Comparison of ENCODE assay signal across 25 mouse cellular contexts in genomic region chr3:86627008-86627743, GRCm38 (mm10).
A peak's percentile ranks its signal among the peaks of the same experiment; 100 is the strongest.
DNase-seq lines count a peak whose midpoint lies in the region; ATAC-seq and TF ChIP-seq lines count a peak whose summit lies in the region.
"Had no signal": no experiment of that assay in that cellular context is flagged by ENCODE, and none has a peak within 500 bp of the region (broad histone marks: within the 10 kb centered on the region; RNA-seq: fewer than 3 reads in every experiment).

No protein-coding gene starts in this region.

- 21% methylated on average over 4 of the region's 4 CpGs for WGBS in liver, embryonic 12.5 days (ENCODE audit: insufficient replicate concordance)
- 16% methylated on average over 4 of the region's 4 CpGs for WGBS in liver, embryonic 14.5 days (ENCODE audit: insufficient replicate concordance)

- H3K27me3 ChIP-seq in liver, embryonic 12.5 days (replicated peaks) = no peaks in the 10 kb centered on the region
- H3K27me3 ChIP-seq in liver, embryonic 14.5 days (ENCODE audit: control insufficient read depth, insufficient read depth, low read length) = no peaks in the 10 kb centered on the region
- H3K27me3 ChIP-seq: CH12.LX; embryonic facial prominence, embryonic 15.5 days; heart, embryonic 13.5 days; hindbrain, embryonic 12.5 days had no signal

- ATAC-seq in liver, embryonic 12.5 days = peak; percentile 83
- peak; percentile 75 for ATAC-seq in liver, embryonic 14.5 days (ENCODE audit: insufficient read depth)
- ATAC-seq in megakaryocyte-erythroid progenitor cell, adult 5-6 weeks (replicated peaks; ENCODE audit: low FRiP score, low TSS enrichment, poor library complexity, severe bottlenecking) = peak; percentile 62; the same call in 1 of the 2 replicates
- no peak for ATAC-seq in megakaryocyte, adult 5-6 weeks (ENCODE audit: poor library complexity, severe bottlenecking)
- ATAC-seq: forebrain, embryonic 14.5 days; hindbrain, embryonic 16.5 days had no signal

- no peaks in the 10 kb centered on the region for H3K9me3 ChIP-seq in liver, embryonic 12.5 days (replicated peaks)
- H3K9me3 ChIP-seq in liver, embryonic 14.5 days (ENCODE audit: control insufficient read depth, low read length) = no peaks in the 10 kb centered on the region
- H3K9me3 ChIP-seq: embryonic facial prominence, embryonic 15.5 days; forebrain, embryonic 10.5 days; heart, embryonic 13.5 days; hindbrain, embryonic 12.5 days had no signal

- peak overlapping the region; percentile 34 for H3K4me2 ChIP-seq in liver, embryonic 12.5 days
- no peak overlapping the region for H3K4me2 ChIP-seq in liver, embryonic 14.5 days (ENCODE audit: low read depth)
- H3K4me2 ChIP-seq: embryonic facial prominence, embryonic 15.5 days; heart, embryonic 13.5 days; hindbrain, embryonic 12.5 days had no signal

- H3K27ac ChIP-seq in liver, embryonic 12.5 days = peak overlapping the region; percentile 48; the same call in 1 of the 2 replicates
- no peak overlapping the region for H3K27ac ChIP-seq in liver, embryonic 14.5 days
- H3K27ac ChIP-seq: embryonic facial prominence, embryonic 15.5 days; forebrain, embryonic 10.5 days; gastrocnemius, adult 2 months; heart, embryonic 13.5 days; hindbrain, embryonic 12.5 days had no signal

- no peak for DNase-seq in liver
- peak; percentile 20 for DNase-seq in NIH3T3 (ENCODE audit: low read depth)
- DNase-seq in liver, embryonic 14.5 days (ENCODE audit: low read depth in 3 of 3, low spot score in 3 of 3) = peak in 1 of 3 experiments; percentile 24
- no peak for DNase-seq in adrenal gland, adult 8-10 months
- DNase-seq in right cerebral cortex, postnatal 10 days (ENCODE audit: low spot score in 2 of 2) = no peak
- DNase-seq: adrenal gland, postnatal 25 days; cerebellum, adult 11 months; cerebellum, adult 8-10 months; cerebellum, postnatal 14 days; embryo, embryonic 11 days; gastrocnemius, adult 2 months; gastrocnemius, postnatal 25 days; heart, adult 11 months; heart, postnatal 36 days had no signal

- TF ChIP-seq EP300 in liver, embryonic 14.5 days (IDR thresholded peaks at IDR 0.05; ENCODE audit: low read depth) = no peak

- no peak for TF ChIP-seq CTCF in liver, embryonic 14.5 days (IDR thresholded peaks at IDR 0.05; ENCODE audit: low read depth)

- no peak overlapping the region for H3K4me3 ChIP-seq in liver, embryonic 12.5 days
- H3K4me3 ChIP-seq in liver, embryonic 14.5 days (ENCODE audit: insufficient read depth in 1 of 2, low read depth in 2 of 2, low read length in 2 of 2) = no peak overlapping the region
- H3K4me3 ChIP-seq: embryonic facial prominence, embryonic 15.5 days; erythroblast, embryonic 14.5 days; forebrain, embryonic 10.5 days; gastrocnemius, adult 2 months; heart, embryonic 13.5 days; hindbrain, embryonic 12.5 days had no signal

- no peaks in the 10 kb centered on the region for H3K36me3 ChIP-seq in liver, embryonic 12.5 days
- H3K36me3 ChIP-seq in liver, embryonic 14.5 days (replicated peaks; ENCODE audit: control insufficient read depth, insufficient read depth, low read depth) = no peaks in the 10 kb centered on the region
- H3K36me3 ChIP-seq: embryonic facial prominence, embryonic 15.5 days; forebrain, embryonic 10.5 days; heart, embryonic 13.5 days; hindbrain, embryonic 12.5 days had no signal

- H3K9ac ChIP-seq in liver, embryonic 12.5 days = peak overlapping the region; percentile 39; the same call in 1 of the 2 replicates
- H3K9ac ChIP-seq in liver, embryonic 14.5 days (replicated peaks) = no peak overlapping the region
- H3K9ac ChIP-seq: embryonic facial prominence, embryonic 15.5 days; heart, embryonic 13.5 days; hindbrain, embryonic 12.5 days had no signal

- peaks cover 26% of the 10 kb centered on the region for H3K4me1 ChIP-seq in liver, embryonic 12.5 days
- H3K4me1 ChIP-seq in liver, embryonic 14.5 days (replicated peaks; ENCODE audit: control insufficient read depth in 2 of 2, insufficient read depth in 2 of 2, low read length in 1 of 2) = peaks cover 8 to 16% of the 10 kb centered on the region in 2 experiments
- H3K4me1 ChIP-seq: embryonic facial prominence, embryonic 15.5 days; forebrain, embryonic 10.5 days; hindbrain, embryonic 12.5 days had no signal
